Mouse (Mus musculus) midbrain, embryonic 16.5 days (tissue): ENCODE data around the gene Dpep3. TPM values are rescaled to one million over a fixed set of nuclear protein-coding genes. Genes with fewer than 3 reads are reported as not detected.

Source experiments
- ATAC-seq: fragments of 200-750 bp; cut with Nextera tagmentation; 2 replicates; pipeline ENCODE4 v1.8.0; 2017; ENCODE audit warnings: moderate TSS enrichment
- H3K27ac ChIP-seq: fragments of 300-500 bp; sonication (generic); 2 replicates; pipeline ENCODE4 v1.5.1; 2014; ENCODE audit warnings: mild to moderate bottlenecking, low read length, mixed read lengths
- H3K27me3 ChIP-seq: fragments of 300-500 bp; sonication (generic); 2 replicates; pipeline ENCODE4 v1.6.1; 2014; ENCODE audit warnings: low read depth, low read length, mixed read lengths; ENCODE audit not compliant: control insufficient read depth, insufficient read depth
- H3K36me3 ChIP-seq: fragments of 300-500 bp; sonication (generic); 2 replicates; pipeline ENCODE4 v1.6.1; 2014; ENCODE audit warnings: mild to moderate bottlenecking, low read length, moderate library complexity, mixed read lengths; ENCODE audit not compliant: control insufficient read depth, insufficient read depth
- H3K4me1 ChIP-seq: fragments of 300-500 bp; sonication (generic); 2 replicates; pipeline ENCODE4 v1.6.1; 2014; ENCODE audit warnings: mild to moderate bottlenecking, low read length, mixed read lengths; ENCODE audit not compliant: control insufficient read depth, insufficient read depth
- H3K4me2 ChIP-seq: fragments of 300-500 bp; sonication (generic); 2 replicates; pipeline ENCODE4 v1.6.1; 2014; ENCODE audit warnings: mild to moderate bottlenecking, low read length, mixed read lengths
- H3K4me3 ChIP-seq: fragments of 300-500 bp; sonication (generic); 2 replicates; pipeline ENCODE4 v1.5.1; 2014; ENCODE audit warnings: low read depth, mild to moderate bottlenecking, low read length, moderate library complexity, mixed read lengths
- H3K9ac ChIP-seq: fragments of 300-500 bp; sonication (generic); 2 replicates; pipeline ENCODE4 v1.6.1; 2014; ENCODE audit warnings: low read depth, low read length, mixed read lengths
- H3K9me3 ChIP-seq: fragments of 300-500 bp; sonication (generic); replicated peaks from 2 replicates; pipeline ENCODE4 v1.6.1; 2014; ENCODE audit warnings: mild to moderate bottlenecking, low read length, mixed read lengths; ENCODE audit not compliant: control insufficient read depth, poor library complexity, severe bottlenecking
- WGBS: fragments of 180-500 bp; shearing (Covaris S2); extraction: QIAGEN DNeasy Blood & Tissue Kit; methylation state at CpG from one replicate; pipeline ENCODE4 v1.1.7; 2014; 5-methylcytosine and 5-hydroxymethylcytosine counted together
- polyA plus RNA-seq: library from polyadenylated mRNA; unstranded; fragments of >200 nt; fragmentation: Nextera tagmentation; extraction: Ambion mirVana; gene quantifications from 2 replicates; pipeline ENCODE4 v1.2.1, GENCODE M21; 2015

Gene Dpep3
- polyA plus RNA-seq, 1 experiment from 2014 or later, result not detected

DNA sequence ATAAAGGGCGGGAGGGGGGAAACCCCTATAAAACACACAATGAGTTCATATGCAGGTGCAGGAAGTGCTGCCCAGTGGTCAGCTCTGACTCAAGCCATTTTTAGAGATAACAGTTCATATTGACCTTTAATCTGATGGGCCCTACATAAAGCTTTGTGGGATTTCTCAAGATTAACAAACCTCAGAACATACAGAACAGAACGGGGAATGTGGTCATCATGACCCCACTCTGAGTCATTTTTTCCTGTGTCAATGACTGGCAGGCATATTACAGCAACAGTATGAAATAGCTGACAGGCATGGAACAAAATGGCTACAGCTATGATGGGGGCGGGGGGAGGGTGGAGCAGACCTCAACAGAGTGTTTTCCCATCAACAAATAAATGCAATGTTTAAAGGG is 27.9 kb upstream of the Dpep3 start:
- 92% methylated on average over 3 of the region's 3 CpGs for WGBS
- Histone ChIP-seq H3K4me3 (no peak overlapping the region), H3K9me3 (no peaks in the 10 kb centered on the region), H3K4me1 (peaks cover 16% of the 10 kb centered on the region), H3K36me3 (no peaks in the 10 kb centered on the region), H3K4me2 (no peak overlapping the region), H3K27me3 (no peaks in the 10 kb centered on the region), H3K9ac (no peak overlapping the region), H3K27ac (no peak overlapping the region)
- ATAC-seq, result no peak

DNA sequence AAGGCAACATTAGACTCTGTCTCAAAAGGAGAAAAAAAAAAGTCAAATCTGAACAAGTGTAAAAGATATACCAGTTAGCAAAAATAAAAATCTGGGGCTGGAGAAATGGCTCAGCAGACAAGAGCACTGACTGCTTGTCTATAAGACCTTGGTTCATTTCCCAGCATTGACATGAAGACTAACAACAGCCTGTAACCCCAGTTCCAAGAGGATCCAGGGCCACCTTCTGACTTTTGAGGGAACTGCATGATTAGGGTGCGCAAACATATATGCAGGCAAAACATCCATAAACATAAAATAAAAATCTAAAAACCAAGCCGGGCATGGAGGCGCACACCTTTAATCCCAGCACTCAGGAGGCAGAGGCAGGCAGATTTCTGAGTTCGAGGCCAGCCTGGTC is 27.2 kb upstream of the Dpep3 start:
- no peak for ATAC-seq
- H3K4me2 ChIP-seq, result no peak overlapping the region
- no peaks in the 10 kb centered on the region for H3K36me3 ChIP-seq
- H3K4me3 ChIP-seq, result no peak overlapping the region
- 87% methylated on average over 4 of the region's 4 CpGs for WGBS
- H3K9ac ChIP-seq, result no peak overlapping the region
- H3K27me3 ChIP-seq, result no peaks in the 10 kb centered on the region
- H3K27ac ChIP-seq, result no peak overlapping the region
- no peaks in the 10 kb centered on the region for H3K9me3 ChIP-seq
- peaks cover 11% of the 10 kb centered on the region for H3K4me1 ChIP-seq

DNA sequence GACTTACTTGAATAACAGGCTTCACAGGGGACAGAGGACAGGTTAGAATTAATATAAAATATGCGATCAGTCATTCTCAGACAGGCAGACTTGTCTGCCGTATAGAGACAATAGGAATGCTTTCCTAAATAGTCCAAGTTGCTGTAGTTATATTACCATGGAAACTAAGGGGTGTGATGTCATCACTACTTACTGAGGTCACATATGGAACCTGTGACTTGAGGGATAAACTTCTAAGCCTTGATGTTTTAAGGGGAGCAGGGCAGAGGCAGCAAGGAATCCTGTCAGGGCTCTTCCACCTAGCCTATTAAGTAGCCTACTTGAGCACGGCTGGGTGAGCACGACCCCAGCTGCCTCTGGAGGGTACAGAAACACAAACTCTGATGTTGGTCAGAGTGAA is 26.6 kb upstream of the Dpep3 start, which contains the start of gene Dpep2nb:
Gene Dpep2nb (minus strand): TSS at position 101 of the 400 bp plus-strand sequence.
- H3K4me3 ChIP-seq, result no peak within 1 kb of the TSS
- H3K4me2 ChIP-seq, result no peak within 1 kb of the TSS
- no peaks in the 10 kb centered on the region for H3K36me3 ChIP-seq
- 76% methylated on average over 4 of the region's 4 CpGs for WGBS
- ATAC-seq, result no peak
- H3K27me3 ChIP-seq, result no peaks in the 10 kb centered on the region
- no peak within 1 kb of the TSS for H3K9ac ChIP-seq
- no peak within 1 kb of the TSS for H3K27ac ChIP-seq
- peaks cover 11% of the 10 kb centered on the region for H3K4me1 ChIP-seq
- H3K9me3 ChIP-seq, result no peaks in the 10 kb centered on the region

DNA sequence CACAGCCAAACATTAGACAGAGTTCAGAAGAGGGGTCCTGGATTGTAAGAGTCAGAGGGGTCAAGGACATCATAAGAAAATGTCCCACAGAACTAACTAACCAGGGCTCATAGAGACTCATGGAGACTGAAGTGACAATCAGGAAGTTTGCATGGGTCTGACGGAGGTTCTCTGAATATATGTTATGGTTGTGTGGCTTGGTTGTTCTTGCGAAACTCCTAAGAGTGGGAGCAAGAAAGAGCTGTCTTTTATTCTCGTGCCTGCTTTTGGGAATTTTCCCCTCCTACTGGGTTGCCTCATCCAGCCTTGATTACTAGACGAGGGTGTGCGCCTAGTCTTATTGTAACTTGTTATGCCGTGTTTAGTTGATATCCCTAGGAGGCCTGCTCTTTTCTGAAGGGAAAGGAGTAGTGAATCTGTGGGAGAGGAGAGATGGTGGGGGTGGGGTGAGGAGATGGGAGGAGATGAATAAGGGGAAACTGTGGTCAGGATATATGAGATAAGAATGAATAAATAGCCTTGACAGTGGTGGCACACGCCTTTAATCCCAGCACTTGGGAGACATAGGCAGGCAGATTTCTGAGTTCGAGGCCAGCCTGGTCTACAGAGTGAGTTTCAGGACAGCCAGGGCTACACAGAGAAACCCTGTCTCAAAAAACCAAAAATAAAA is 25.4 kb upstream of the Dpep3 start:
- H3K27ac ChIP-seq, result no peak overlapping the region
- no peak for ATAC-seq
- H3K36me3 ChIP-seq, result no peaks in the 10 kb centered on the region
- 81% methylated on average over 8 of the region's 8 CpGs for WGBS
- H3K4me1 ChIP-seq, result peaks cover under 1% of the 10 kb centered on the region; the same call in 1 of the 2 replicates
- no peak overlapping the region for H3K9ac ChIP-seq
- H3K4me3 ChIP-seq, result no peak overlapping the region
- no peaks in the 10 kb centered on the region for H3K9me3 ChIP-seq
- no peak overlapping the region for H3K4me2 ChIP-seq
- no peaks in the 10 kb centered on the region for H3K27me3 ChIP-seq

DNA sequence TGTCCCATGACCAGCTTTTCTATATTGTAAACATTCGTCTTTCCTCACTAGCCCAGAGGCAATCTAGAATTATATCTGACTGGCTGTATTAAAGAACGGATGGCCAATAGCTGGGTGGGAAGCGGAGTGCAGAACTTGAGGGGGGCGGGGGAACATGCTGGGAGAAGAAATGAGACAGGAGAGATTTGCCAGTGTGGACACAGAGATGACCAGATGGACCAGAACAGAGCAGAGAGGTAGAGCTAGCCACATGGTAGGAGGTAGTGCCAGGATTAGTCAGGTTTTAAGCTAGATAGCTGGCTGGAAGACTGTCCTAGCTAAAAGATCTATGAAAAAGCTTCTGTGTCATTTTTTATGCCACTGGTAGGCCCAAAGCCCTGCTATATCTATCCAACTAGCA is 22.7 kb upstream of the Dpep3 start:
- H3K9me3 ChIP-seq, result no peaks in the 10 kb centered on the region

DNA sequence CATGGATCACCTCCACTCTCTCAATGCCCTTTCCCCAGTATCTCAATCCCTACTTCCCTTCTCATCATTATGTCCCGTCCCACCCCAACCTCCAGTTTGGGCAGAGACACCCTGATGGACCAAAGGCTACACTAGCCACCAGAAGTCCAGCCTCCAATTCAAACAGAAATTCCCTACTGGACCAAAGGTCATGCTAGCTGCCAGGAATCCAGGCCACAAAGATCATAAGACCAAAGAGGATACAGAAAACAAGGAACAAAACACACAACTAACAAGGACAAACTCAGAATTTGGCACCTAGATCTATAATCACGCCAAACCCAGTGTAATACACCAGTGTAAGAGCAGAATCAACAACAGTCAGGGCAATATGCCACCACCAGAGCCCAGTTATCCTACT is 19.7 kb upstream of the Dpep3 start:
- Histone ChIP-seq H3K27me3 (no peaks in the 10 kb centered on the region), H3K9me3 (no peaks in the 10 kb centered on the region), H3K27ac (no peak overlapping the region), H3K4me3 (no peak overlapping the region), H3K9ac (no peak overlapping the region), H3K36me3 (no peaks in the 10 kb centered on the region), H3K4me2 (no peak overlapping the region), H3K4me1 (no peaks in the 10 kb centered on the region)
- WGBS, result 84% methylated on average over 2 of the region's 2 CpGs
- ATAC-seq, result no peak

More for the DNA sequence above, 22.7 kb upstream of the Dpep3 start:
- H3K36me3 ChIP-seq, result no peaks in the 10 kb centered on the region
- no peak for ATAC-seq
- WGBS, result 79% methylated on average over 4 of the region's 4 CpGs
- H3K27ac ChIP-seq, result no peak overlapping the region
- no peaks in the 10 kb centered on the region for H3K27me3 ChIP-seq
- no peaks in the 10 kb centered on the region for H3K4me1 ChIP-seq
- H3K4me3 ChIP-seq, result no peak overlapping the region
- H3K9ac ChIP-seq, result no peak overlapping the region
- no peak overlapping the region for H3K4me2 ChIP-seq

DNA sequence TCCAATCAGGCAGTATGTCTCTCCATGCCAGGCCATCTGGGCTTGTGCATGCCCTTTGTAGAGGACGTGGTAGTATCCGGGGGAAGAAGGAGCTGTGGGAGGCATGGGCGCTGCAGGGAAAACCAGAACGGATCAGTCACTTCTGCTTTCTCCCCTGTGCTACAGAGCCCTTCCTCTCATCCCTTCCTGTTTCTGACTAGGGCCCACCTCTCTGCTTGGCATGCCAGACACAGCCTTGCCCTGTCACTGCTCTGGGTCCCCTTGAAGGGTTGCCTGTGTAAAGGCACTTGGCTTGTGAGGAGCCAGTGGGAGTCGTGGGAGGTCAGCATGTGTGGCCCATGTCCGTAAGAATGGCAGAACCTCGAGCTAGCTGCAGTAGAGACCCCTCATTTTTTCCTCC is 17.1 kb upstream of the Dpep3 start:
- H3K4me1 ChIP-seq, result no peaks in the 10 kb centered on the region
- WGBS, result 73% methylated on average over 7 of the region's 7 CpGs
- H3K4me2 ChIP-seq, result no peak overlapping the region
- H3K4me3 ChIP-seq, result no peak overlapping the region
- no peaks in the 10 kb centered on the region for H3K36me3 ChIP-seq
- no peak overlapping the region for H3K27ac ChIP-seq
- H3K9ac ChIP-seq, result no peak overlapping the region
- H3K27me3 ChIP-seq, result no peaks in the 10 kb centered on the region
- ATAC-seq, result no peak
- H3K9me3 ChIP-seq, result no peaks in the 10 kb centered on the region

DNA sequence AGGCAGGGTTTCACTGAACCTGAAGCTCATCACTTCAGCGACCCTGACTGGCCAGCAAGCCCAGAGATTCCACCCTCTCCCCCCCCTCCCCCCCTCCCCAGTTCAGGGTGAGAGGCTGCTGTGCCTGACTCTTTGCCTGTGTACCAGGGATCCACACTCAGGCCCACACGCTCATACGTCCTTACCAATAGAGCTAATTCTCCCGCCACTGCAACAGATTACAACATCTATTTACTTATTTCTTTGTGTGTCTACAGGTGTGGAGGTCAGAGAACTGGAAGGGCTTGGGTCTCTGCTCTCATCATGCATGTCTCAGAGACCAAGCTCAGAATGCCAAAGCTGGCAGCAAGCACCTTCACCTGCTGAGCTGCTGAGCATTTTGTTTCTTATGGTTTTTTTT is 14.0 kb upstream of the Dpep3 start:
- WGBS, result 63% methylated on average over 4 of the region's 4 CpGs
- no peak overlapping the region for H3K27ac ChIP-seq
- no peak overlapping the region for H3K4me2 ChIP-seq
- no peak for ATAC-seq
- no peaks in the 10 kb centered on the region for H3K4me1 ChIP-seq
- no peaks in the 10 kb centered on the region for H3K27me3 ChIP-seq
- H3K4me3 ChIP-seq, result no peak overlapping the region
- H3K36me3 ChIP-seq, result no peaks in the 10 kb centered on the region
- no peak overlapping the region for H3K9ac ChIP-seq
- H3K9me3 ChIP-seq, result no peaks in the 10 kb centered on the region

DNA sequence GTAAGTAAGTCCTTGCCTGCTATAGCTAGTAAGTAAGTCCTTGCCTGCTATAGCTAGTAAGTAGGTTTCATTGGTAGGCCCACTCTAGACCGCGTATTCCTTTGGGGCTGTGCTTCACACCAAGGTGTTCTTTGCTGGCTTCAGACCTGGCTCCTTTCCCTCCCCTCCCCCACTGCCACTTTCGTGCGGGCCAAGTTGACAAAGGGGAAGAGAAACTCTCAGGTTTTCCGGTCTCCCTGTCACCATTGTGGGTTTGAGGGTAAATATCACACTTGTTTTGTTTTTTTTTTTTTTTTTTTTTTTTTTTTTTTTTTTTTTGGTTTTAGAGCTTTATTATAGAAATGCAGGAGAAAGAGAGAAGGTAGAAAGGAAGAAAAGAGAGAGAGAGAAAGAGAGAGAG is 13.3 kb upstream of the Dpep3 start:
- H3K4me3 ChIP-seq, result no peak overlapping the region
- H3K9ac ChIP-seq, result no peak overlapping the region
- no peaks in the 10 kb centered on the region for H3K9me3 ChIP-seq
- no peak for ATAC-seq
- H3K36me3 ChIP-seq, result no peaks in the 10 kb centered on the region
- WGBS, result 83% methylated on average over 4 of the region's 5 CpGs
- no peaks in the 10 kb centered on the region for H3K27me3 ChIP-seq
- no peak overlapping the region for H3K27ac ChIP-seq
- no peaks in the 10 kb centered on the region for H3K4me1 ChIP-seq
- H3K4me2 ChIP-seq, result no peak overlapping the region
